ENCODE assay signal across 8 mouse cellular contexts in the genomic region with DNA sequence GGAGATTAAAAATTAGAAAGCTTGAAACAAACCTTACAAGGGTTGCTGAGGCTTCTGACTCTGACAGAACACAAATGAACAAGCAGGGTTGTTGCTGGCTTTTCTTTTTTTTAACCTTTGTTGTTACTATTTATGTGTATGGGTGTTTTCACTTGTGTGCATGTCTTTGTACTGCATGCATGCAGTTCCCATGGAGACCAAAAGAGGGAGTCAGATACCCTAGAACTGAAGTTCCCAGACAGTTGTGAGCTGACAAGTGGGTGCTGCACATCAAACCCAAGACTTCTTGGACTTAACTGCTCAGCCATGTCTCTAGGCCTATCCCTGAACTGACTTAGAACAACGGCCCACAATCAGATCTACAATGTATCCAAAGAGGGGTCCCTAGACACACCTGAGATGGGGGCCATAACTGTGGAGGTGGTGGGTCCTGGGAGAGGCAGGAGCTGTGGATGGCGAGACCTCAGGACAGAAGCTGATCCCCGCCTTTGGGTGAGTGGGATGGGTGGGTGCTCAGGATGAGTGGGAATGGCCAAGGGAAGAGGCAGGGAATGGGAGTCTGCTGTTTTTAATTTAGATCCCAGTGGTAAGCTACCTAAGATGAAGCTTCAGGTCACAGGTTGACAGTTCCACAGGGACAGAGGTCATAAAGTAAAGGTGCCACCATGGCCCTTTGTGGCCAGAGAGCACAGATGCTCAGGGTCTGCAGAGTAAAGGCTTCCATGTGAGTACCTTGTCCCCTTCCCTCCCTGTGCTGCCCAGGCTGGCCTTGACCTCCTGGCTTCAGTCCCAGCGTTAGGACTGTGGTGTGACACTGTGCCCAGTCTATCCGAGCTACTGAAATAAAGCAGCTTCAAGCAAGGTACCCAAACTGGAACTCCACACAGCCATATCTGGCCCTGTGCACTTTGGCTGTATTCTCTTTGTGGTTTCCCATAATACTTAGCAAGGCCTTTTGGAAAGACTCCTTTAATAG.
A peak's percentile ranks its signal among the peaks of the same experiment; 100 is the strongest.
DNase-seq lines count a peak whose midpoint lies in the region; ATAC-seq and TF ChIP-seq lines count a peak whose summit lies in the region.

No protein-coding gene starts in this region.

- H3K27me3 ChIP-seq in hindbrain, embryonic 12.5 days = no peaks in the 10 kb centered on the region
- H3K27me3 ChIP-seq in hindbrain, embryonic 14.5 days (ENCODE audit: control insufficient read depth, insufficient read depth, low read length) = no peaks in the 10 kb centered on the region
- H3K27me3 ChIP-seq in CH12.LX (replicated peaks) = peaks cover 22% of the 10 kb centered on the region
- H3K27me3 ChIP-seq in limb, embryonic 13.5 days = no peaks in the 10 kb centered on the region

- H3K9ac ChIP-seq in hindbrain, embryonic 12.5 days = no peak overlapping the region
- no peak overlapping the region for H3K9ac ChIP-seq in hindbrain, embryonic 14.5 days
- no peak overlapping the region for H3K9ac ChIP-seq in CH12.LX (ENCODE audit: insufficient read depth, low read depth)
- no peak overlapping the region for H3K9ac ChIP-seq in limb, embryonic 13.5 days

- intact Hi-C loops in left cerebral cortex, postnatal 25 days (cut with DNase I) = no loop called here

- no peak overlapping the region for H3K4me3 ChIP-seq in hindbrain, embryonic 12.5 days
- H3K4me3 ChIP-seq in hindbrain, embryonic 14.5 days (replicated peaks; ENCODE audit: low read length) = no peak overlapping the region
- H3K4me3 ChIP-seq in CH12.LX (replicated peaks in 1 of 3; ENCODE audit: low read depth in 2 of 3, low read length in 2 of 3, poor library complexity in 1 of 3) = no peak overlapping the region
- no peak overlapping the region for H3K4me3 ChIP-seq in limb, embryonic 13.5 days

- 0 out of 2 replicates have a peak overlapping the region, but pooled peaks have one; percentile 30 for H3K27ac ChIP-seq in hindbrain, embryonic 12.5 days
- no peak overlapping the region for H3K27ac ChIP-seq in hindbrain, embryonic 14.5 days
- no peak overlapping the region for H3K27ac ChIP-seq in CH12.LX (ENCODE audit: insufficient read depth, low read depth)
- H3K27ac ChIP-seq in limb, embryonic 13.5 days = peak overlapping the region; percentile 44; the same call in 1 of the 2 replicates

- no peak for ATAC-seq in hindbrain, embryonic 12.5 days (ENCODE audit: low FRiP score)
- ATAC-seq in hindbrain, embryonic 14.5 days (ENCODE audit: low FRiP score) = no peak; the same call in 1 of the 2 replicates
- ATAC-seq in limb, embryonic 13.5 days (ENCODE audit: low FRiP score, low read depth) = no peak
- ATAC-seq in erythroblast, adult 5-6 weeks (replicated peaks; ENCODE audit: low FRiP score, poor library complexity, severe bottlenecking) = no peak

- peaks cover 17% of the 10 kb centered on the region for H3K4me1 ChIP-seq in hindbrain, embryonic 12.5 days
- peaks cover 13% of the 10 kb centered on the region for H3K4me1 ChIP-seq in hindbrain, embryonic 14.5 days (replicated peaks; ENCODE audit: control insufficient read depth, insufficient read depth, low read length)
- peaks cover 2 to 14% of the 10 kb centered on the region in 2 experiments; a peak in 2 of 4 replicates for H3K4me1 ChIP-seq in CH12.LX (ENCODE audit: control insufficient read depth in 1 of 2, insufficient read depth in 2 of 2)
- H3K4me1 ChIP-seq in limb, embryonic 13.5 days = peaks cover 47% of the 10 kb centered on the region

- no peaks in the 10 kb centered on the region for H3K79me2 ChIP-seq in CH12.LX (replicated peaks; ENCODE audit: control insufficient read depth, extremely low read depth, insufficient read depth, poor library complexity, severe bottlenecking)

- no peaks in the 10 kb centered on the region for H3K36me3 ChIP-seq in hindbrain, embryonic 12.5 days
- no peaks in the 10 kb centered on the region for H3K36me3 ChIP-seq in hindbrain, embryonic 14.5 days (replicated peaks; ENCODE audit: control insufficient read depth, insufficient read depth)
- no peaks in the 10 kb centered on the region for H3K36me3 ChIP-seq in CH12.LX (replicated peaks in 1 of 2; ENCODE audit: control insufficient read depth in 1 of 2, insufficient read depth in 1 of 2, low read length in 1 of 2)
- H3K36me3 ChIP-seq in limb, embryonic 13.5 days = no peaks in the 10 kb centered on the region

- dilution Hi-C loops in CH12.LX (cut with MboI; ENCODE audit: extremely low pct_ligation_motif_present, extremely low pct_unique_long_range_greater_than_20kb, low sequenced_read_pairs) = no loop called here

- no peak for TF ChIP-seq EP300 in CH12.LX (IDR thresholded peaks at IDR 0.05; ENCODE audit: low read length)

- no peak for TF ChIP-seq POLR2A in CH12.LX (IDR thresholded peaks at IDR 0.05; ENCODE audit: low read depth, low read length)

- 90% methylated on average over 5 of the region's 5 CpGs for WGBS in hindbrain, embryonic 12.5 days
- WGBS in hindbrain, embryonic 14.5 days = 88% methylated on average over 5 of the region's 5 CpGs
- WGBS in limb, embryonic 13.5 days = 92% methylated on average over 5 of the region's 5 CpGs

- peak; percentile 34 for TF ChIP-seq RAD21 in CH12.LX (IDR thresholded peaks at IDR 0.05; ENCODE audit: low read depth, low read length)

- H3K9me3 ChIP-seq in hindbrain, embryonic 12.5 days (replicated peaks) = no peaks in the 10 kb centered on the region
- H3K9me3 ChIP-seq in hindbrain, embryonic 14.5 days (ENCODE audit: control insufficient read depth, low read length) = no peaks in the 10 kb centered on the region
- no peaks in the 10 kb centered on the region for H3K9me3 ChIP-seq in CH12.LX (replicated peaks; ENCODE audit: low read length)
- H3K9me3 ChIP-seq in limb, embryonic 13.5 days = no peaks in the 10 kb centered on the region

- H3K4me2 ChIP-seq in hindbrain, embryonic 12.5 days (replicated peaks) = no peak overlapping the region
- no peak overlapping the region for H3K4me2 ChIP-seq in hindbrain, embryonic 14.5 days (replicated peaks)
- no peak overlapping the region for H3K4me2 ChIP-seq in CH12.LX (ENCODE audit: insufficient read depth, low read depth, poor library complexity, severe bottlenecking)
- H3K4me2 ChIP-seq in limb, embryonic 13.5 days (replicated peaks) = no peak overlapping the region

- TF ChIP-seq CTCF in CH12.LX (conservative IDR thresholded peaks at IDR 0.05 in 1 of 2, IDR thresholded peaks at IDR 0.05 in 1 of 2; ENCODE audit: low read depth in 2 of 2, low read length in 2 of 2) = peak; percentile 9 to 46; a peak in 2 of 4 replicates

- DNase-seq in hindbrain, embryonic 14.5 days (ENCODE audit: low spot score) = no peak
- peak; percentile 13 for DNase-seq in CH12.LX (ENCODE audit: extremely low read depth)
- peak; percentile 20 for DNase-seq in c-Kit-positive CD71-positive TER-119-positive erythroid progenitor cells, embryonic 14.5 days (ENCODE audit: low spot score)
- no peak for DNase-seq in left cerebral cortex, postnatal 25 days (ENCODE audit: low spot score in 2 of 2)
- DNase-seq in right cerebral cortex, postnatal 14 days = no peak

- in situ Hi-C loops in CH12.LX (cut with MboI; ENCODE audit: low pct_ligation_motif_present, low pct_unique_long_range_greater_than_20kb, low sequenced_read_pairs) = no loop called here

TF ChIP-seq in CH12.LX, 34 proteins besides CTCF, POLR2A, EP300 and RAD21:
- TF ChIP-seq TBP (conservative IDR thresholded peaks at IDR 0.05; ENCODE audit: low read depth, low read length) (no peak), USF2 (conservative IDR thresholded peaks at IDR 0.05; ENCODE audit: low read depth, low read length) (no peak), IRF4 (IDR thresholded peaks at IDR 0.05; ENCODE audit: low read depth, low read length) (no peak), UBTF (IDR thresholded peaks at IDR 0.05; ENCODE audit: low read depth, low read length) (no peak), ZMIZ1 (IDR thresholded peaks at IDR 0.05; ENCODE audit: low read depth, low read length) (no peak), SIN3A (IDR thresholded peaks at IDR 0.05; ENCODE audit: low read length) (no peak), SMC3 (IDR thresholded peaks at IDR 0.05; ENCODE audit: low read depth, low read length) (peak; percentile 18; the same call in 1 of the 2 replicates), POLR2AphosphoS2 (IDR thresholded peaks at IDR 0.05; ENCODE audit: low read depth, low read length) (no peak), RCOR1 (conservative IDR thresholded peaks at IDR 0.05; ENCODE audit: low read depth, low read length) (no peak)
TF ChIP-seq in CH12.LX: peak in this region for 1.

Comparison
In these comparisons a context has a peak if more than half of its experiments do, and no peak if none do; other contexts are left out.
1. H3K27ac ChIP-seq: peak in hindbrain, embryonic 12.5 days (single experiment) and limb, embryonic 13.5 days (single experiment); none in hindbrain, embryonic 14.5 days (single experiment) and CH12.LX (single experiment).
2. DNase-seq: peak in CH12.LX (single experiment) and c-Kit-positive CD71-positive TER-119-positive erythroid progenitor cells, embryonic 14.5 days (single experiment); none in hindbrain, embryonic 14.5 days (single experiment), left cerebral cortex, postnatal 25 days (0 of 2) and right cerebral cortex, postnatal 14 days (single experiment).